Mouse (Mus musculus) cerebellum, adult 2 months (tissue): Measurements from ENCODE around the gene Entpd2.

Source experiments
- CTCF ChIP-seq: fragments of 200-500 bp; IDR thresholded peaks from 2 replicates; pipeline ENCODE4 v1.5.1; 2011; ENCODE audit warnings: low read depth, mild to moderate bottlenecking, control low read depth, low read length, moderate library complexity, borderline replicate concordance; ENCODE audit not compliant: insufficient read depth
- POLR2A ChIP-seq: fragments of 200-500 bp; IDR thresholded peaks from 2 replicates; pipeline ENCODE4 v1.6.1; 2011; ENCODE audit warnings: low read length, control low read depth, borderline replicate concordance; ENCODE audit not compliant: insufficient read depth

- TF ChIP-seq POLR2A (no peak), CTCF (no peak)
These were observed 32.0 kb upstream of the Entpd2 start for GRCm38 (mm10) chr2:25363478-25364178.
